8 mouse cellular contexts compared by ENCODE assay signal in the genomic region with DNA sequence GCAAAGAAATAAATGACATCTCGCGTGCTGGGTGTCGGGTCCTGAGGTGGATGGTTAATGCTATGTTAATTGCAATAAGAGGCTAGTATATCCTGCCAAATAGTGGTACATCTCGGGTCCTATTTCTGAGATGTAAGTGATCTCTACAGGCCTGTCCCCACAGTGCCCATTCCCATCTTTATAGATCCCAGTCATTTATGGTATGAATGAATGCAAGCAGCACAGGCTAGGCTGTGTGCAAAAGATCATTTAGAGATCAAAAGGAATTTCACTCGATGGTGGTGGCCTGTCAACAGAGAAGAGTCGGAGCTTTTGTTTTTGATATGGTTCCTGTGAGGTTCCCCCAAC. TPM values are rescaled to one million over a fixed set of nuclear protein-coding genes. Genes with fewer than 3 reads are reported as not detected.
DNase-seq lines count a peak whose midpoint lies in the region; ATAC-seq and TF ChIP-seq lines count a peak whose summit lies in the region.

No protein-coding gene starts in this region.

- no peaks in the 10 kb centered on the region for H3K9me3 ChIP-seq in liver, embryonic 12.5 days (replicated peaks)

- H3K9ac ChIP-seq in liver, embryonic 12.5 days, result peak overlapping the region; percentile 52; the same call in 1 of the 2 replicates

- TF ChIP-seq CTCF in thymus, adult 2 months (IDR thresholded peaks at IDR 0.05; ENCODE audit: borderline replicate concordance, control insufficient read depth, extremely low read depth, insufficient read depth, low read length, poor library complexity), result no peak

- WGBS in thymus, adult 2 months, result 5% methylated on average over 6 of the region's 6 CpGs
- 12% methylated on average over 6 of the region's 6 CpGs for WGBS in liver, embryonic 12.5 days (ENCODE audit: insufficient replicate concordance)

- peak; percentile 11; the same call in 1 of the 2 replicates for ATAC-seq in frontal cortex, adult (ENCODE audit: low TSS enrichment)
- ATAC-seq in liver, embryonic 12.5 days, result no peak

- no peak for DNase-seq in frontal cortex, postnatal 14 days (ENCODE audit: low spot score in 2 of 2)
- no peak for DNase-seq in thymus, adult 2 months
- no peak for DNase-seq in thymus, postnatal 4 days
- DNase-seq in embryo, embryonic 10 days (ENCODE audit: low spot score), result no peak
- no peak for DNase-seq in embryo, embryonic 9.5 days (ENCODE audit: extremely low spot score)
- DNase-seq in cerebellum, adult 11 months, result no peak

- peak overlapping the region; percentile 54; the same call in 1 of the 2 replicates for H3K4me3 ChIP-seq in thymus, adult 2 months (ENCODE audit: control insufficient read depth, insufficient read depth, low read length)
- peak overlapping the region; percentile 65 for H3K4me3 ChIP-seq in liver, embryonic 12.5 days

- H3K4me2 ChIP-seq in liver, embryonic 12.5 days, result peak overlapping the region; percentile 88

- H3K36me3 ChIP-seq in thymus, adult 2 months (ENCODE audit: control insufficient read depth, insufficient read depth, low read length), result no peaks in the 10 kb centered on the region
- no peaks in the 10 kb centered on the region for H3K36me3 ChIP-seq in liver, embryonic 12.5 days

- peaks cover 14% of the 10 kb centered on the region for H3K4me1 ChIP-seq in thymus, adult 2 months (replicated peaks; ENCODE audit: control insufficient read depth, insufficient read depth, low read length)
- peaks cover 9% of the 10 kb centered on the region for H3K4me1 ChIP-seq in liver, embryonic 12.5 days

- H3K27ac ChIP-seq in thymus, adult 2 months (ENCODE audit: control insufficient read depth, insufficient read depth, low read length), result no peak overlapping the region
- no peak overlapping the region for H3K27ac ChIP-seq in liver, embryonic 12.5 days

- H3K27me3 ChIP-seq in thymus, adult 2 months (ENCODE audit: control insufficient read depth, insufficient read depth, low read length), result no peaks in the 10 kb centered on the region; the same call in 1 of the 2 replicates
- peaks cover 43% of the 10 kb centered on the region for H3K27me3 ChIP-seq in liver, embryonic 12.5 days (replicated peaks)

- TF ChIP-seq POLR2A in thymus, adult 2 months (IDR thresholded peaks at IDR 0.05; ENCODE audit: control insufficient read depth, extremely low read depth, insufficient read depth, low read length, poor library complexity), result no peak

RNA-seq across cellular contexts. Expression of gene Zkscan16, which starts 0.8 kb away (rescaled TPM):
- 0.04 TPM in 1 of 2 replicates, not detected in the other for polyA plus RNA-seq in thymus, adult 2 months (2012; rRNA removed)
- polyA plus RNA-seq in liver, embryonic 12.5 days (2016; fragmentation: Nextera tagmentation; extraction: Ambion mirVana), result 0.12 and 0.14 TPM in 2 replicates

RNA-seq across cellular contexts. Expression of gene Ecpas, which starts 31.6 kb away (rescaled TPM):
- 30.6 and 46.7 TPM in 2 replicates for polyA plus RNA-seq in thymus, adult 2 months (2012; rRNA removed)
- polyA plus RNA-seq in liver, embryonic 12.5 days (2016; fragmentation: Nextera tagmentation; extraction: Ambion mirVana), result 30.1 and 35.2 TPM in 2 replicates

RNA-seq across cellular contexts. Expression of gene Ptgr1, which starts 42.7 kb away (rescaled TPM):
- polyA plus RNA-seq in thymus, adult 2 months (2012; rRNA removed), result 3.0 and 3.4 TPM in 2 replicates
- 14.1 and 15.0 TPM in 2 replicates for polyA plus RNA-seq in liver, embryonic 12.5 days (2016; fragmentation: Nextera tagmentation; extraction: Ambion mirVana)

RNA-seq across cellular contexts. Expression of gene Dnajc25, which starts 50.7 kb away (rescaled TPM):
- polyA plus RNA-seq in thymus, adult 2 months (2012; rRNA removed), result 2.3 and 3.1 TPM in 2 replicates
- 8.2 and 9.2 TPM in 2 replicates for polyA plus RNA-seq in liver, embryonic 12.5 days (2016; fragmentation: Nextera tagmentation; extraction: Ambion mirVana)

RNA-seq across cellular contexts. Expression of gene Gm20503, which starts 58.8 kb away (rescaled TPM):
- polyA plus RNA-seq in thymus, adult 2 months (2012; rRNA removed), result not detected in 2 replicates
- 11.4 and 12.4 TPM in 2 replicates for polyA plus RNA-seq in liver, embryonic 12.5 days (2016; fragmentation: Nextera tagmentation; extraction: Ambion mirVana)
